Mouse (Mus musculus): ENCODE measurements around the gene Ppp1r13l.

GRCm38 (mm10) chr7:19424051-19424450, 64.5 kb downstream of the Ppp1r13l start:
- TF ChIP-seq USF1 (IDR thresholded peaks at IDR 0.05; ENCODE audit: low read depth, low read length) = no peak
- TF ChIP-seq BHLHE40 (IDR thresholded peaks at IDR 0.05; ENCODE audit: borderline replicate concordance, low read depth, low read length) = no peak
- no peak for TF ChIP-seq NRF1 (IDR thresholded peaks at IDR 0.05; ENCODE audit: insufficient read depth, low read depth, low read length, poor library complexity, severe bottlenecking)
- no peak for TF ChIP-seq POLR2A (IDR thresholded peaks at IDR 0.05; ENCODE audit: control insufficient read depth in 1 of 2, insufficient read depth in 1 of 2, low read depth in 1 of 2, low read length in 2 of 2, poor library complexity in 1 of 2)
- no peak for TF ChIP-seq KAT2A (conservative IDR thresholded peaks at IDR 0.05; ENCODE audit: low read depth, low read length)
- TF ChIP-seq POLR2AphosphoS2 (IDR thresholded peaks at IDR 0.05; ENCODE audit: low read length) = no peak

Measured in MEL (cell line).